Mouse (Mus musculus): ENCODE data around the gene Vav2.
A peak's percentile ranks its signal among the peaks of the same experiment; 100 is the strongest.

Vav2 gene

GRCm38 (mm10) chr2:27441767-27442707 lies 15.2 kb upstream of the Vav2 start, which contains the start of gene Brd3os:
Brd3os (plus strand) TSS chr2:27442324.
- peak; percentile 100 for DNase-seq (ENCODE audit: low spot score)

GRCm38 (mm10) chr2:27438281-27438680 lies 11.4 kb upstream of the Vav2 start:
- no peak for DNase-seq (ENCODE audit: low spot score)

GRCm38 (mm10) chr2:27437876-27438275 lies 11.0 kb upstream of the Vav2 start:
- DNase-seq (ENCODE audit: low spot score), result no peak

GRCm38 (mm10) chr2:27432599-27432998 lies 5.8 kb upstream of the Vav2 start:
- DNase-seq (ENCODE audit: low spot score), result no peak

- DNase-seq (ENCODE audit: low spot score), result no peak
Measured at GRCm38 (mm10) chr2:27430621-27431020, 3.8 kb upstream of the Vav2 start.

GRCm38 (mm10) chr2:27428071-27428470 lies 1.2 kb upstream of the Vav2 start:
- peak; percentile 94 for DNase-seq (ENCODE audit: low spot score)

- peak; percentile 76 for DNase-seq (ENCODE audit: low spot score)
Measured at GRCm38 (mm10) chr2:27426406-27426854, 403 bp downstream of the Vav2 start.

GRCm38 (mm10) chr2:27425751-27426405 lies 955 bp downstream of the Vav2 start:
- peak; percentile 49 for DNase-seq (ENCODE audit: low spot score)

GRCm38 (mm10) chr2:27425161-27425611 lies 1.6 kb downstream of the Vav2 start:
- DNase-seq (ENCODE audit: low spot score), result peak; percentile 81

GRCm38 (mm10) chr2:27423596-27423995 lies 3.2 kb downstream of the Vav2 start:
- DNase-seq (ENCODE audit: low spot score), result no peak

GRCm38 (mm10) chr2:27421293-27422068 lies 5.4 kb downstream of the Vav2 start:
- no peak for DNase-seq (ENCODE audit: low spot score)

GRCm38 (mm10) chr2:27418577-27419070 lies 8.2 kb downstream of the Vav2 start:
- DNase-seq (ENCODE audit: low spot score), result no peak

- DNase-seq (ENCODE audit: low spot score), result no peak
Measured at GRCm38 (mm10) chr2:27417648-27418153, 9.1 kb downstream of the Vav2 start.

- no peak for DNase-seq (ENCODE audit: low spot score)
Measured at GRCm38 (mm10) chr2:27416425-27416824, 10.4 kb downstream of the Vav2 start.

GRCm38 (mm10) chr2:27415060-27415783 lies 11.6 kb downstream of the Vav2 start:
- DNase-seq (ENCODE audit: low spot score), result no peak

- DNase-seq (ENCODE audit: low spot score), result peak; percentile 60
Measured at GRCm38 (mm10) chr2:27413936-27414657, 12.7 kb downstream of the Vav2 start.

- DNase-seq (ENCODE audit: low spot score), result peak; percentile 41
Measured at GRCm38 (mm10) chr2:27413582-27413935, 13.3 kb downstream of the Vav2 start.

- DNase-seq (ENCODE audit: low spot score), result peak; percentile 37
Measured at GRCm38 (mm10) chr2:27412245-27412800, 14.5 kb downstream of the Vav2 start.

- peak; percentile 60 for DNase-seq (ENCODE audit: low spot score)
Measured at GRCm38 (mm10) chr2:27411688-27412174, 15.1 kb downstream of the Vav2 start.

Data from embryo, embryonic 10 days (tissue).